Mouse (Mus musculus) heart, postnatal 0 days (tissue): ENCODE data around the gene Cpeb3. TPM values are rescaled to one million over a fixed set of nuclear protein-coding genes. Genes with fewer than 3 reads are reported as not detected.
A peak's percentile ranks its signal among the peaks of the same experiment; 100 is the strongest.

Source experiments
- ATAC-seq: fragments of 200-750 bp; cut with Nextera tagmentation; 2 replicates; pipeline ENCODE4 v1.8.0; 2017; ENCODE audit warnings: low read depth, moderate number of reproducible peaks, moderate library complexity; ENCODE audit not compliant: insufficient read depth
- DNase-seq: peaks from one replicate; pipeline ENCODE4 v3.0.0-alpha.2; 2016; ENCODE audit warnings: low spot score
- H3K27ac ChIP-seq: fragments of 300-500 bp; sonication (generic); 2 replicates; pipeline ENCODE4 v1.5.1; 2014; ENCODE audit warnings: low read depth, mild to moderate bottlenecking
- H3K27me3 ChIP-seq: fragments of 300-500 bp; sonication (generic); 2 replicates; pipeline ENCODE4 v1.6.1; 2014; ENCODE audit warnings: low read length, mixed read lengths; ENCODE audit not compliant: control insufficient read depth, insufficient read depth
- H3K36me3 ChIP-seq: fragments of 300-500 bp; sonication (generic); replicated peaks from 2 replicates; pipeline ENCODE4 v1.6.1; 2014; ENCODE audit warnings: low read length, mixed read lengths; ENCODE audit not compliant: control insufficient read depth, insufficient read depth
- H3K4me1 ChIP-seq: fragments of 300-500 bp; sonication (generic); 2 replicates; pipeline ENCODE4 v1.6.1; 2014; ENCODE audit warnings: antibody characterized with exemption; ENCODE audit not compliant: control insufficient read depth, insufficient read depth
- H3K4me2 ChIP-seq: fragments of 300-500 bp; sonication (generic); 2 replicates; pipeline ENCODE4 v1.6.1; 2014; ENCODE audit warnings: low read depth, mild to moderate bottlenecking, low read length, moderate library complexity
- H3K4me3 ChIP-seq: fragments of 300-500 bp; sonication (generic); 2 replicates; pipeline ENCODE4 v1.5.1; 2014; ENCODE audit warnings: low read depth, low read length
- H3K9ac ChIP-seq: fragments of 300-500 bp; sonication (generic); replicated peaks from 2 replicates; pipeline ENCODE4 v1.6.1; 2014; ENCODE audit warnings: low read depth, low read length, mixed read lengths
- H3K9me3 ChIP-seq: fragments of 300-500 bp; sonication (generic); replicated peaks from 2 replicates; pipeline ENCODE4 v1.6.1; 2016; ENCODE audit warnings: low read length; ENCODE audit not compliant: control insufficient read depth
- CTCF ChIP-seq: IDR thresholded peaks from 2 replicates; pipeline ENCODE4 v1.5.1; 2016; ENCODE audit warnings: antibody characterized with exemption, control low read depth, low read depth
- EP300 ChIP-seq: IDR thresholded peaks from 2 replicates; pipeline ENCODE4 v1.6.1; 2016; ENCODE audit warnings: antibody characterized with exemption, low read depth
- WGBS: fragments of 180-500 bp; shearing (Covaris S2); extraction: QIAGEN DNeasy Blood & Tissue Kit; methylation state at CpG from one replicate; pipeline ENCODE4 v1.1.7; 2014; 5-methylcytosine and 5-hydroxymethylcytosine counted together
- polyA plus RNA-seq: library from polyadenylated mRNA; unstranded; fragments of >200 nt; fragmentation: Nextera tagmentation; extraction: Ambion mirVana; gene quantifications from 2 replicates; pipeline ENCODE4 v1.2.1, GENCODE M21; 2015
- total RNA-seq: library from RNA; depleted of rRNA; stranded (reverse); fragments of >200 nt; gene quantifications from 2 replicates; pipeline ENCODE4 v1.2.3, GENCODE M21; 2014; ENCODE audit warnings: low replicate concordance

Cpeb3 gene
- total and polyA plus RNA-seq, 2 experiments from 2014 or later: 13.7 to 21.8 TPM

GRCm38 (mm10) chr19:37175436-37175805 lies 33.0 kb downstream of the Cpeb3 start:
- Histone ChIP-seq H3K9ac (peak overlapping the region; percentile 89), H3K36me3 (no peaks in the 10 kb centered on the region; the same call in 1 of the 2 replicates), H3K4me3 (peak overlapping the region; percentile 69), H3K27ac (peak overlapping the region; percentile 96), H3K27me3 (no peaks in the 10 kb centered on the region), H3K9me3 (no peaks in the 10 kb centered on the region), H3K4me2 (peak overlapping the region; percentile 80), H3K4me1 (no peaks in the 10 kb centered on the region; the same call in 1 of the 2 replicates)
- WGBS: under 1% methylated on average over 12 of the region's 12 CpGs
- no peak for TF ChIP-seq EP300
- TF ChIP-seq CTCF: no peak
- ATAC-seq: no peak
- no peak for DNase-seq

GRCm38 (mm10) chr19:37174716-37175435 lies 33.5 kb downstream of the Cpeb3 start:
- TF ChIP-seq EP300 (no peak), CTCF (no peak)
- ATAC-seq (peak; percentile 67), DNase-seq (peak; percentile 93)
- peaks cover 3% of the 10 kb centered on the region; the same call in 1 of the 2 replicates for H3K4me1 ChIP-seq
- peak overlapping the region; percentile 89 for H3K9ac ChIP-seq
- under 1% methylated on average over 36 of the region's 36 CpGs for WGBS
- peak overlapping the region; percentile 96 for H3K27ac ChIP-seq
- H3K36me3 ChIP-seq: no peaks in the 10 kb centered on the region; the same call in 1 of the 2 replicates
- H3K4me3 ChIP-seq: peak overlapping the region; percentile 69
- H3K4me2 ChIP-seq: peak overlapping the region; percentile 80
- H3K9me3 ChIP-seq: no peaks in the 10 kb centered on the region
- H3K27me3 ChIP-seq: no peaks in the 10 kb centered on the region

- Histone ChIP-seq H3K27ac (peak overlapping the region; percentile 96), H3K36me3 (no peaks in the 10 kb centered on the region; the same call in 1 of the 2 replicates), H3K9ac (peak overlapping the region; percentile 89), H3K4me2 (peak overlapping the region; percentile 80), H3K4me1 (peaks cover 4% of the 10 kb centered on the region; the same call in 1 of the 2 replicates), H3K9me3 (no peaks in the 10 kb centered on the region), H3K27me3 (no peaks in the 10 kb centered on the region), H3K4me3 (peak overlapping the region; percentile 69)
- under 1% methylated on average over 69 of the region's 70 CpGs for WGBS
- no peak for TF ChIP-seq EP300
- TF ChIP-seq CTCF: no peak
- ATAC-seq: peak; percentile 1; the same call in 1 of the 2 replicates
- DNase-seq: peak; percentile 40
Observed at GRCm38 (mm10) chr19:37174116-37174715, 34.2 kb downstream of the Cpeb3 start.

GRCm38 (mm10) chr19:37173331-37174115 lies 34.9 kb downstream of the Cpeb3 start:
- WGBS: 21% methylated on average over 20 of the region's 20 CpGs
- ATAC-seq: no peak
- 0 out of 2 replicates have a peak, but pooled peaks have one; percentile 36 for TF ChIP-seq EP300
- no peak for TF ChIP-seq CTCF

GRCm38 (mm10) chr19:37172566-37173130 lies 35.8 kb downstream of the Cpeb3 start:
- Histone ChIP-seq H3K4me3 (peak overlapping the region; percentile 69), H3K36me3 (peaks cover 3% of the 10 kb centered on the region; the same call in 1 of the 2 replicates), H3K27me3 (no peaks in the 10 kb centered on the region), H3K27ac (peak overlapping the region; percentile 96), H3K4me2 (peak overlapping the region; percentile 80), H3K9me3 (no peaks in the 10 kb centered on the region), H3K9ac (peak overlapping the region; percentile 89), H3K4me1 (0 out of 2 replicates have a peak, but pooled peaks cover 4% of the 10 kb centered on the region)
- no peak for DNase-seq
- 37% methylated on average over 11 of the region's 11 CpGs for WGBS
- TF ChIP-seq EP300: no peak
- no peak for TF ChIP-seq CTCF
- ATAC-seq: no peak

More at GRCm38 (mm10) chr19:37173331-37174115, 34.9 kb downstream of the Cpeb3 start:
- Histone ChIP-seq H3K4me3 (peak overlapping the region; percentile 69), H3K27me3 (no peaks in the 10 kb centered on the region), H3K9me3 (no peaks in the 10 kb centered on the region), H3K4me1 (0 out of 2 replicates have a peak, but pooled peaks cover 4% of the 10 kb centered on the region), H3K4me2 (peak overlapping the region; percentile 80), H3K9ac (peak overlapping the region; percentile 89), H3K27ac (peak overlapping the region; percentile 96), H3K36me3 (no peaks in the 10 kb centered on the region; the same call in 1 of the 2 replicates)
- DNase-seq: peak; percentile 40
